Mouse (Mus musculus): ENCODE measurements around the gene Hyal1. TPM values are rescaled to one million over a fixed set of nuclear protein-coding genes. Genes with fewer than 3 reads are reported as not detected.

Gene Hyal1
- total and polyA plus RNA-seq, 3 experiments = 2.2 to 7.3 (median 2.3) TPM

- ATAC-seq (ENCODE audit: extremely low read depth, insufficient number of reproducible peaks, low FRiP score, poor library complexity, severe bottlenecking) = no peak
- Histone ChIP-seq H3K36me3 (replicated peaks) (peaks cover 94% of the 10 kb centered on the region), H3K4me1 (ENCODE audit: insufficient read depth, low read depth, low read length) (peaks cover 72% of the 10 kb centered on the region), H3K9me3 (replicated peaks) (no peaks in the 10 kb centered on the region), H3K27me3 (ENCODE audit: insufficient read depth, low read length) (no peaks in the 10 kb centered on the region), H3K4me3 (ENCODE audit: low read depth, low read length) (peak overlapping the region; percentile 55; the same call in 1 of the 2 replicates)
- no peak for DNase-seq (ENCODE audit: low spot score)
- TF ChIP-seq GATA1 (IDR thresholded peaks at IDR 0.05; ENCODE audit: borderline replicate concordance, low read length) (no peak), POLR2AphosphoS5 (IDR thresholded peaks at IDR 0.05; ENCODE audit: insufficient replicate concordance, low read depth, low read length) (no peak), TAL1 (conservative IDR thresholded peaks at IDR 0.05; ENCODE audit: low read depth, low read length) (no peak), CTCF (IDR thresholded peaks at IDR 0.05; ENCODE audit: low read depth, low read length) (no peak), GATA2 (IDR thresholded peaks at IDR 0.05; ENCODE audit: borderline replicate concordance, low read depth, low read length) (no peak)
Measured at GRCm38 (mm10) chr9:107625351-107626128, 48.8 kb downstream of the Hyal1 start.

DNA sequence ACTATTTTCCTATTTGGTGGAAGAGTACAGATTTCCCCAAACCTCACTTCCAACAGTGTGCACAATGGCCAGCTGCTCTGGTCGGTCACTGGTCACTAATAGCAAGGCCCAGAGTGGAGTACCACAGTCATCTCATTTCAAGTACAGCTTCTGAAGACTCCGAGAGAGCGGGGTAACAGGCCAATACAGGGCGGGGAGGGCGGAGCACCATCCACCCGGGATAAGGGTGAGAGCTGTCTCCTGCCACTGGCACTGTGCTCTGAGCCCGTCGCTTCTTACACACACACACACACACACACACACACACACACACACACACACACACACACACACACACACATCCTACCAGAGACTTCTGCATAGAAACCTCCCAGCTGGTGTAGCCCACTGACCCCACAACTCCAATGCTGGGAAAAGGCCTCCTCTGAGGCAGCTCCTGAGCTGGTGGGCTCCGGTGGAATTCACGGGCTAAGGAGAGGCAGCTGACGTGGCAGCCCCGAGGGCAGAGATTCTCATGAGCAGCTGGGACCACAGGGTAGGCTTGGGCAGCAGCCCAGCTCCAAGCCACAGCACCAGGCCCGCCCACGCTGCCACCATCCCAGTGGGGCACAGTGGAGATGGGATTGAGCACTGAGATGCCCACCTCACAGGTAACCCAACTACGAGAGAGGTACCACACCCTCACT lies 49.6 kb downstream of the Hyal1 start:
- TF ChIP-seq GATA2 (IDR thresholded peaks at IDR 0.05; ENCODE audit: borderline replicate concordance, low read depth, low read length) (no peak), GATA1 (IDR thresholded peaks at IDR 0.05; ENCODE audit: borderline replicate concordance, low read length) (no peak), CTCF (IDR thresholded peaks at IDR 0.05; ENCODE audit: low read depth, low read length) (no peak), TAL1 (conservative IDR thresholded peaks at IDR 0.05; ENCODE audit: low read depth, low read length) (no peak), POLR2AphosphoS5 (IDR thresholded peaks at IDR 0.05; ENCODE audit: insufficient replicate concordance, low read depth, low read length) (no peak)
- Histone ChIP-seq H3K4me3 (ENCODE audit: low read depth, low read length) (peak overlapping the region; percentile 13; the same call in 1 of the 2 replicates), H3K9me3 (replicated peaks) (no peaks in the 10 kb centered on the region), H3K27me3 (ENCODE audit: insufficient read depth, low read length) (no peaks in the 10 kb centered on the region), H3K4me1 (ENCODE audit: insufficient read depth, low read depth, low read length) (peaks cover 80% of the 10 kb centered on the region), H3K36me3 (replicated peaks) (peaks cover 96% of the 10 kb centered on the region)
- DNase-seq (ENCODE audit: low spot score) (no peak), ATAC-seq (ENCODE audit: extremely low read depth, insufficient number of reproducible peaks, low FRiP score, poor library complexity, severe bottlenecking) (no peak)

GRCm38 (mm10) chr9:107626844-107627277 lies 50.1 kb downstream of the Hyal1 start:
- H3K9me3 ChIP-seq (replicated peaks) = no peaks in the 10 kb centered on the region
- no peaks in the 10 kb centered on the region for H3K27me3 ChIP-seq (ENCODE audit: insufficient read depth, low read length)
- ATAC-seq (ENCODE audit: extremely low read depth, insufficient number of reproducible peaks, low FRiP score, poor library complexity, severe bottlenecking) (no peak), DNase-seq (ENCODE audit: low spot score) (peak; percentile 69)
- peak overlapping the region; percentile 13; the same call in 1 of the 2 replicates for H3K4me3 ChIP-seq (ENCODE audit: low read depth, low read length)
- TF ChIP-seq GATA2 (IDR thresholded peaks at IDR 0.05; ENCODE audit: borderline replicate concordance, low read depth, low read length) = no peak
- TF ChIP-seq CTCF (IDR thresholded peaks at IDR 0.05; ENCODE audit: low read depth, low read length) = peak; percentile 69
- peaks cover 86% of the 10 kb centered on the region for H3K4me1 ChIP-seq (ENCODE audit: insufficient read depth, low read depth, low read length)
- H3K36me3 ChIP-seq (replicated peaks) = peaks cover 99% of the 10 kb centered on the region

DNA sequence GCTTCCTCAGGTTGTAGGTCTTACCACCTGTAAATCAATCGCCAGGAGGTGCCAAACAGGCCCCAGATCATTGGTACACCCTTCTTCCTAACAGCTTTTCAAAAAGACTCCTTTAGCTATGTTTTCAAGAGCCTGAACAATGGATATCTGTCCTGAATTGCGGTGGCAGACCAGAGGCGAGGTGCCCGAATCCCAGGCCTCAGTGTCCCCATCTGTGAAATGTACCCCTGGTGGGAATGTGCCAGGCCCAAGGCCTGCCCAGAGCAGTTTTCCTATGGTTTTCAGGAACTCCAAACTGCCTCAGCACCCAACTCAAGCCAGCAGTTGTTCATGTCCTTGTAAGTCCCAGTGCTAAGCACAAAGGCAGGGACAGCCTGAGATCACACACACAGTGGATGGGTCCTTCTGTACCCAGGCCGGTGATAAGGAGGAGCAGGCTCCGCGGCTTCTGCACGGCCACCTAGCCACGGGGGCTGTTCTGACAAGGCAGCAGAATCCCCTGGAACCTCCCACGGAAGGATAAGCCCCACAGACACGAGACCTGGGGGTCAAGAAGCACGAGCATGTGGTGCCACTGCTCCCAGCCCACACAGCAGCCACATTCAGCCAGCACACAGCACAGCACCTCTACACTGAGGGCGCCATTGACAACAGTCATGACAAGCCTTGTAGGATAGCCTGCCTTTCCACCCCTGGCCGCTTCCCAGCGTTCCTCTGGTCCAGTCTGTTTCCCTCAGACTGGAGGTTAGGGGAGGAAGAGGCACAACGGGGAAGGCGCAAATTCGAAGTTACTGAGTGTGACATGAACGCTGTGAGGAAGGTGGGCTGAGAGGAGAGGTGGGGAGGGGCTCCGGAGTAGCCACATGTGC lies 50.9 kb downstream of the Hyal1 start:
- H3K4me1 ChIP-seq (ENCODE audit: insufficient read depth, low read depth, low read length) = peaks cover 93% of the 10 kb centered on the region
- peaks cover 100% of the 10 kb centered on the region for H3K36me3 ChIP-seq (replicated peaks)
- no peak for DNase-seq (ENCODE audit: low spot score)

GRCm38 (mm10) chr9:107628721-107629410 lies 52.1 kb downstream of the Hyal1 start:
- Histone ChIP-seq H3K4me3 (ENCODE audit: low read depth, low read length) (peak overlapping the region; percentile 67), H3K36me3 (replicated peaks) (peaks cover 95% of the 10 kb centered on the region), H3K4me1 (ENCODE audit: insufficient read depth, low read depth, low read length) (peaks cover 97% of the 10 kb centered on the region), H3K27me3 (ENCODE audit: insufficient read depth, low read length) (no peaks in the 10 kb centered on the region), H3K9me3 (replicated peaks) (no peaks in the 10 kb centered on the region)
- DNase-seq (ENCODE audit: low spot score) = peak; percentile 81
- no peak for TF ChIP-seq CTCF (IDR thresholded peaks at IDR 0.05; ENCODE audit: low read depth, low read length)
- TF ChIP-seq TAL1 (conservative IDR thresholded peaks at IDR 0.05; ENCODE audit: low read depth, low read length) = no peak
- TF ChIP-seq GATA2 (IDR thresholded peaks at IDR 0.05; ENCODE audit: borderline replicate concordance, low read depth, low read length) = no peak
- TF ChIP-seq POLR2AphosphoS5 (IDR thresholded peaks at IDR 0.05; ENCODE audit: insufficient replicate concordance, low read depth, low read length) = no peak
- no peak for TF ChIP-seq GATA1 (IDR thresholded peaks at IDR 0.05; ENCODE audit: borderline replicate concordance, low read length)
- ATAC-seq (ENCODE audit: extremely low read depth, insufficient number of reproducible peaks, low FRiP score, poor library complexity, severe bottlenecking) = peak; percentile 31; the same call in 1 of the 2 replicates

More for the DNA sequence above, 50.9 kb downstream of the Hyal1 start:
- no peaks in the 10 kb centered on the region for H3K27me3 ChIP-seq (ENCODE audit: insufficient read depth, low read length)
- no peak for ATAC-seq (ENCODE audit: extremely low read depth, insufficient number of reproducible peaks, low FRiP score, poor library complexity, severe bottlenecking)
- peak overlapping the region; percentile 7; the same call in 1 of the 2 replicates for H3K4me3 ChIP-seq (ENCODE audit: low read depth, low read length)
- H3K9me3 ChIP-seq (replicated peaks) = no peaks in the 10 kb centered on the region
- TF ChIP-seq GATA1 (IDR thresholded peaks at IDR 0.05; ENCODE audit: borderline replicate concordance, low read length) = no peak
- TF ChIP-seq POLR2AphosphoS5 (IDR thresholded peaks at IDR 0.05; ENCODE audit: insufficient replicate concordance, low read depth, low read length) = no peak
- TF ChIP-seq CTCF (IDR thresholded peaks at IDR 0.05; ENCODE audit: low read depth, low read length) = no peak
- no peak for TF ChIP-seq TAL1 (conservative IDR thresholded peaks at IDR 0.05; ENCODE audit: low read depth, low read length)
- TF ChIP-seq GATA2 (IDR thresholded peaks at IDR 0.05; ENCODE audit: borderline replicate concordance, low read depth, low read length) = no peak

Data from G1E (cell line).